Mouse (Mus musculus) urinary bladder, postnatal 4 days (tissue): ENCODE measurements around the gene Frmpd3.
"Not testable (repeated sequence)": the region's sequence is repeated elsewhere in the genome, so short reads cannot be mapped to it uniquely, and the experiment has no call there.

ENCODE experiments used
- DNase-seq, 2 experiments: peaks; one replicate each; pipeline ENCODE4 v3.0.0; 2021 to 2022; ENCODE audit warnings: low spot score in 2 of 2

The Frmpd3 gene

GRCm38 (mm10) chrX:140341656-140342392 is at the start of gene Frmpd3:
Gene Frmpd3 (plus strand): TSS chrX:140342263.
- no peak for DNase-seq

- DNase-seq: no peak
Observed at GRCm38 (mm10) chrX:140303731-140304130, 38.3 kb upstream of the Frmpd3 start.

- no peak for DNase-seq
Observed at GRCm38 (mm10) chrX:140305652-140306051, 36.4 kb upstream of the Frmpd3 start.

GRCm38 (mm10) chrX:140317931-140318330 is 24.1 kb upstream of the Frmpd3 start:
- DNase-seq: no peak

GRCm38 (mm10) chrX:140319131-140319530 is 22.9 kb upstream of the Frmpd3 start:
- no peak for DNase-seq

GRCm38 (mm10) chrX:140320671-140321070 is 21.4 kb upstream of the Frmpd3 start:
- not testable (repeated sequence) for DNase-seq

GRCm38 (mm10) chrX:140342393-140343163 is 515 bp downstream of the Frmpd3 start:
- no peak for DNase-seq

GRCm38 (mm10) chrX:140375628-140376027 is 33.6 kb downstream of the Frmpd3 start:
- DNase-seq: no peak

GRCm38 (mm10) chrX:140399986-140400385 is 57.9 kb downstream of the Frmpd3 start:
- DNase-seq: no peak

GRCm38 (mm10) chrX:140402904-140403303 is 60.8 kb downstream of the Frmpd3 start:
- DNase-seq: no peak

- DNase-seq: no peak
Observed at GRCm38 (mm10) chrX:140406079-140406478, 64.0 kb downstream of the Frmpd3 start.

- DNase-seq: no peak
Observed at GRCm38 (mm10) chrX:140406501-140406900, 64.4 kb downstream of the Frmpd3 start.

- no peak for DNase-seq
Observed at GRCm38 (mm10) chrX:140407593-140407992, 65.5 kb downstream of the Frmpd3 start.

- no peak for DNase-seq
Observed at GRCm38 (mm10) chrX:140418467-140418866, 76.4 kb downstream of the Frmpd3 start.

- DNase-seq: no peak
Observed at GRCm38 (mm10) chrX:140427124-140427523, 85.1 kb downstream of the Frmpd3 start.

- DNase-seq: no peak
Observed at GRCm38 (mm10) chrX:140428252-140428651, 86.2 kb downstream of the Frmpd3 start.

GRCm38 (mm10) chrX:140429985-140430384 is 87.9 kb downstream of the Frmpd3 start:
- DNase-seq: no peak

GRCm38 (mm10) chrX:140430506-140430905 is 88.4 kb downstream of the Frmpd3 start:
- DNase-seq: no peak

GRCm38 (mm10) chrX:140431981-140432380 is 89.9 kb downstream of the Frmpd3 start:
- DNase-seq: no peak

GRCm38 (mm10) chrX:140432786-140433185 is 90.7 kb downstream of the Frmpd3 start:
- DNase-seq: no peak

- DNase-seq: no peak
Observed at GRCm38 (mm10) chrX:140437906-140438305, 95.8 kb downstream of the Frmpd3 start.

- DNase-seq: no peak
Observed at GRCm38 (mm10) chrX:140445551-140445950, 103.5 kb downstream of the Frmpd3 start.

GRCm38 (mm10) chrX:140450071-140450470 is 108.0 kb downstream of the Frmpd3 start:
- no peak for DNase-seq
